Mouse (Mus musculus): ENCODE results near the gene Pdzrn3.

Pdzrn3 gene

DNA sequence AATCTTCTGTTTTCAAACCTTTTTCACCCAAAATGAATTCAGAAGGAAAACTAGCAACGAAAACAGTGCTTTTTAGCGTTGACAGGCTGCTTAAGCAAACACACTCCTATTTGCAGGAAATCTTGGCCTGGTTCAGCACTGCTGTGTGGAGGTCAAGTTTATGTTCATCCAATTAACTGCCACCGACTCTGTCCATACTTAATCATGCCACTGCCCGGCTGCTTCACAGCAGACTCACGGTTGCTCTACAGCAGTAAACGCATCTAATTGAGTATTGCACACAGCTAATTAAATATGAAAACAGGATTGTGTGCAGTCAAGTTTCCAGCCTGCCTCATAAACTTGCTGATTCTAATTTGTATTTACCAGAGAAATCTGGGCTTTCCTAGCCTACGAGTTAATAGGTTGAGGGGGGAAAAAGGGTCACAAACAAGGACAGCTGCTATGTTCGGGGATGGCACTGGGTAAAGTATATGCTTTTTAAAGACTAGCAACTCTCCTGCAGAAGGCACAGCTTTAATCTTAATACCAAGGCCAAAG is 183.2 kb downstream of the Pdzrn3 start:
- no peak for DNase-seq

DNA sequence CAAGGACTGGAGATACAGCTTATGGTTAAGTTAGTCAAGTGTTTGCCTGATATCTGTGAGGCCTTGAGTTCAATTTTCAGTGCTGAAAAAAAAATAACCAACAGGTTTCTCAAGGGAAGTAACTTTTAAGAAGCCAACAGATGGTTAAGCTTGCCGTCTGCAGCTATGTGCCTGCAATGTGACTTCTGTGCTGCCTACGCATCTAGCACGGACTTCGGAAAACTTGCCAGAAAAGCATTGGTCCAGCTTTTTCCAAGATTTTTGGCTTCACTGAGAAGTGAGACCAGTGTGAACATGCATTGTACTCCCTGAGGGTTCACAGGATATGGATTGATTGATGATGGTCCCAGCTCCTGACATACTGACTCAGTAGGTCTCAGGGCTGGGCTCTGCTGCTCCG is 186.1 kb downstream of the Pdzrn3 start:
- no peak for DNase-seq

DNA sequence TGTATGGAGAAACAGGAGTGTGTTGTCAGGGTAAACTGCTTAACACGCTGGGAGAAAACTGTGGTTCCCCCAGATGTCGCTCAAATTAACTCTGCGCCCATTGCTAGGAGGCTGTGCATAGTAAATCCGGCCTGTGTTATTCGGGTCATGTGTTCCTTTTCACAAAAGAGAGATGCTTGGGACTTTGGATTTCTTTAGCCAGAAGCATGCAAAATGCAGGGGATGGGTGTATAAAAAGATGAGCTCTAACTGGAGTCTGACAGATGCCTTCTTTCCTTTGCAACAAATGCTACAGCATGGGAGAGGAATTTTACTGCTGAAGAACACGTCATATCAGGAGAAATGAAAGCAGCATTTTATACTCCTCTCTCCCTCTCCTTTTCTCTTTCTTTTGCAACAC is 190.4 kb downstream of the Pdzrn3 start:
- no peak for DNase-seq

GRCm38 (mm10) chr6:101186887-101187286 is 190.8 kb downstream of the Pdzrn3 start:
- no peak for DNase-seq

GRCm38 (mm10) chr6:101184103-101184785 is 193.5 kb downstream of the Pdzrn3 start:
- DNase-seq = no peak

GRCm38 (mm10) chr6:101170699-101171098 is 207.0 kb downstream of the Pdzrn3 start:
- DNase-seq = no peak

DNA sequence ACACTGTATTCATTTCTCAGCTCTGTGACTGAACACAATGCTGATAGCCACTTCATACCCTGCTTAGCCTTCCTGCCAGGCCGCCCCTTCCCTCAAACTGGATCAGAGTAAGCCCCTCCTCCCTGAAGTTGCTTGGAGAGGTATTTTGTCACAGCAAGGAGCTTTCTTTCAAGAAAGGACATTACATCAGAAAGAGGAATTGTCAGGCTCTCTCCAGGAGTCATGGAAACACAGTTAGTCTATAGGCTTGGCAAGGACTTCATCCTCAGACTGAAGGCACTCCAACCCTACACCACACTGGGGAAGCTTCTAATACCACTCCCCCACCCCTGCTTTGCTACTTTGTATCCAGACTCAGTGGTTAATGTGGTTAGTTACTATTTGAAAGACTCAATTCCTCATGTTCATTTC is 224.2 kb downstream of the Pdzrn3 start:
- no peak for DNase-seq

- no peak for DNase-seq
These were observed 242.3 kb downstream of the Pdzrn3 start for GRCm38 (mm10) chr6:101135368-101135767.

GRCm38 (mm10) chr6:101125396-101125795 is 252.3 kb downstream of the Pdzrn3 start:
- no peak for DNase-seq

- no peak for DNase-seq
These were observed 268.7 kb downstream of the Pdzrn3 start for GRCm38 (mm10) chr6:101108951-101109350.

GRCm38 (mm10) chr6:101103506-101103905 is 274.2 kb downstream of the Pdzrn3 start:
- DNase-seq = no peak

GRCm38 (mm10) chr6:101101709-101102654 is 275.7 kb downstream of the Pdzrn3 start:
- no peak for DNase-seq

All from cerebellum, adult 8-10 months (tissue).